Mouse (Mus musculus) liver, embryonic 14.5 days (tissue): ENCODE data around the gene Lrrc4c. TPM values are rescaled to one million over a fixed set of nuclear protein-coding genes. Genes with fewer than 3 reads are reported as not detected.

Source experiments
- ATAC-seq: fragments of 200-750 bp; cut with Nextera tagmentation; 2 replicates; pipeline ENCODE4 v1.8.0; 2017; ENCODE audit warnings: moderate number of reproducible peaks, mild to moderate bottlenecking, moderate library complexity; ENCODE audit not compliant: insufficient read depth
- DNase-seq, 3 experiments: peaks; one replicate each; pipeline ENCODE4 v3.0.0-alpha.2; 2012 to 2013; ENCODE audit warnings: low read depth in 3 of 3, low spot score in 3 of 3
- H3K27ac ChIP-seq: fragments of 300-500 bp; sonication (generic); 2 replicates; pipeline ENCODE4 v1.5.1; 2014; ENCODE audit warnings: moderate library complexity, mild to moderate bottlenecking, control low read depth, inconsistent platforms
- H3K27me3 ChIP-seq: fragments of 300-500 bp; sonication (generic); 2 replicates; pipeline ENCODE4 v1.6.1; 2014; ENCODE audit warnings: mild to moderate bottlenecking, low read length, moderate library complexity; ENCODE audit not compliant: control insufficient read depth, insufficient read depth
- H3K36me3 ChIP-seq: fragments of 300-500 bp; sonication (generic); replicated peaks from 2 replicates; pipeline ENCODE4 v1.6.1; 2014; ENCODE audit warnings: low read depth; ENCODE audit not compliant: control insufficient read depth, insufficient read depth
- H3K4me1 ChIP-seq, 2 experiments: fragments of 200-500 bp in 1 of 2; fragments of 300-500 bp in 1 of 2; sonication (generic) in 1 of 2; replicated peaks; 2 replicates each; pipeline ENCODE4 v1.6.1; 2012 to 2014; ENCODE audit warnings: antibody characterized with exemption in 1 of 2, inconsistent platforms in 1 of 2, low read length in 1 of 2; ENCODE audit not compliant: control insufficient read depth in 2 of 2, insufficient read depth in 2 of 2
- H3K4me2 ChIP-seq: fragments of 300-500 bp; sonication (generic); 2 replicates; pipeline ENCODE4 v1.6.1; 2014; ENCODE audit warnings: low read depth, mild to moderate bottlenecking, control low read depth, moderate library complexity
- H3K4me3 ChIP-seq, 2 experiments: fragments of 200-500 bp in 1 of 2; fragments of 300-500 bp in 1 of 2; sonication (generic) in 1 of 2; 2 replicates each; pipeline ENCODE4 v1.5.1; 2012 to 2014; ENCODE audit warnings: low read depth in 2 of 2, low read length in 2 of 2, mild to moderate bottlenecking in 2 of 2, control low read depth in 1 of 2, inconsistent platforms in 1 of 2, moderate library complexity in 1 of 2; ENCODE audit not compliant: insufficient read depth in 1 of 2
- H3K9ac ChIP-seq: fragments of 300-500 bp; sonication (generic); replicated peaks from 2 replicates; pipeline ENCODE4 v1.6.1; 2014; ENCODE audit warnings: mild to moderate bottlenecking, control low read depth, moderate library complexity
- H3K9me3 ChIP-seq: fragments of 300-500 bp; sonication (generic); 2 replicates; pipeline ENCODE4 v1.6.1; 2016; ENCODE audit warnings: low read length, mixed read lengths; ENCODE audit not compliant: control insufficient read depth
- CTCF ChIP-seq: IDR thresholded peaks from 2 replicates; pipeline ENCODE4 v1.5.1; 2016; ENCODE audit warnings: antibody characterized with exemption, low read depth, control low read depth
- EP300 ChIP-seq: IDR thresholded peaks from 2 replicates; pipeline ENCODE4 v1.6.1; 2016; ENCODE audit warnings: antibody characterized with exemption, low read depth
- WGBS: fragments of 180-500 bp; shearing (Covaris S2); extraction: QIAGEN DNeasy Blood & Tissue Kit; methylation state at CpG from one replicate; pipeline ENCODE4 v1.1.7; 2014; ENCODE audit not compliant: insufficient replicate concordance; 5-methylcytosine and 5-hydroxymethylcytosine counted together
- polyA plus RNA-seq, 2 experiments: library from polyadenylated mRNA; depleted of rRNA in 1 of 2; stranded (reverse) in 1 of 2; unstranded in 1 of 2; fragments of >200 nt; fragmentation: Nextera tagmentation in 1 of 2; extraction: Ambion mirVana in 1 of 2; gene quantifications; 2 replicates each; pipeline versions ENCODE4 v1.2.1 to v1.2.3; 2012 to 2014

Lrrc4c gene
- polyA plus RNA-seq, 2 experiments: 0.04 to 0.19 TPM

- Histone ChIP-seq H3K4me1 (no peaks in the 10 kb centered on the region), H3K27me3 (no peaks in the 10 kb centered on the region), H3K36me3 (no peaks in the 10 kb centered on the region), H3K4me2 (no peak overlapping the region), H3K4me3 (no peak overlapping the region), H3K27ac (no peak overlapping the region), H3K9ac (no peak overlapping the region), H3K9me3 (no peaks in the 10 kb centered on the region)
- no peak for TF ChIP-seq EP300
- TF ChIP-seq CTCF: no peak
- DNase-seq: no peak
- no peak for ATAC-seq
These were observed 1226.7 kb downstream of the Lrrc4c start for GRCm38 (mm10) chr2:97544673-97545071.

GRCm38 (mm10) chr2:97545946-97546345, 1228.0 kb downstream of the Lrrc4c start:
- TF ChIP-seq EP300 (no peak), CTCF (no peak)
- no peak overlapping the region for H3K4me3 ChIP-seq
- WGBS: 72% methylated on average over 1 of the region's 1 CpGs

GRCm38 (mm10) chr2:97564509-97564908, 1246.5 kb downstream of the Lrrc4c start:
- 29% methylated on average over 2 of the region's 2 CpGs for WGBS
- H3K36me3 ChIP-seq: no peaks in the 10 kb centered on the region
- TF ChIP-seq CTCF (no peak), EP300 (no peak)
- no peak overlapping the region for H3K9ac ChIP-seq
- no peaks in the 10 kb centered on the region for H3K27me3 ChIP-seq
- ATAC-seq (no peak), DNase-seq (no peak)
- H3K4me2 ChIP-seq: no peak overlapping the region
- no peaks in the 10 kb centered on the region for H3K4me1 ChIP-seq
- H3K27ac ChIP-seq: no peak overlapping the region
- H3K4me3 ChIP-seq: no peak overlapping the region
- H3K9me3 ChIP-seq: no peaks in the 10 kb centered on the region

More at GRCm38 (mm10) chr2:97545946-97546345, 1228.0 kb downstream of the Lrrc4c start:
- ATAC-seq: no peak
- Histone ChIP-seq H3K36me3 (no peaks in the 10 kb centered on the region), H3K9me3 (no peaks in the 10 kb centered on the region), H3K27ac (no peak overlapping the region), H3K4me1 (no peaks in the 10 kb centered on the region), H3K27me3 (no peaks in the 10 kb centered on the region), H3K9ac (no peak overlapping the region), H3K4me2 (no peak overlapping the region)
- no peak for DNase-seq

- no peak overlapping the region for H3K4me2 ChIP-seq
- H3K27ac ChIP-seq: no peak overlapping the region
- H3K4me1 ChIP-seq: no peaks in the 10 kb centered on the region
- no peak overlapping the region for H3K9ac ChIP-seq
- 58% methylated on average over 2 of the region's 2 CpGs for WGBS
- no peak for ATAC-seq
- no peaks in the 10 kb centered on the region for H3K27me3 ChIP-seq
- H3K4me3 ChIP-seq: no peak overlapping the region
- DNase-seq: no peak
- TF ChIP-seq EP300: no peak
- no peak for TF ChIP-seq CTCF
- H3K36me3 ChIP-seq: no peaks in the 10 kb centered on the region
- H3K9me3 ChIP-seq: no peaks in the 10 kb centered on the region
These were observed 1251.0 kb downstream of the Lrrc4c start for GRCm38 (mm10) chr2:97568954-97569353.

- H3K36me3 ChIP-seq: no peaks in the 10 kb centered on the region
- no peaks in the 10 kb centered on the region for H3K9me3 ChIP-seq
- DNase-seq (no peak), ATAC-seq (no peak)
- H3K27ac ChIP-seq: no peak overlapping the region
- H3K4me3 ChIP-seq: no peak overlapping the region
- no peak overlapping the region for H3K9ac ChIP-seq
- TF ChIP-seq EP300: no peak
- no peaks in the 10 kb centered on the region for H3K27me3 ChIP-seq
- no peak overlapping the region for H3K4me2 ChIP-seq
- no peaks in the 10 kb centered on the region for H3K4me1 ChIP-seq
These were observed 1257.0 kb downstream of the Lrrc4c start for GRCm38 (mm10) chr2:97574921-97575320.

GRCm38 (mm10) chr2:97581132-97581531, 1263.2 kb downstream of the Lrrc4c start:
- ATAC-seq: no peak
- Histone ChIP-seq H3K27ac (no peak overlapping the region), H3K9me3 (no peaks in the 10 kb centered on the region), H3K9ac (no peak overlapping the region), H3K4me2 (no peak overlapping the region), H3K4me1 (no peaks in the 10 kb centered on the region), H3K36me3 (no peaks in the 10 kb centered on the region), H3K27me3 (no peaks in the 10 kb centered on the region), H3K4me3 (no peak overlapping the region)
- 49% methylated on average over 2 of the region's 2 CpGs for WGBS
- DNase-seq: no peak
- TF ChIP-seq CTCF (no peak), EP300 (no peak)
